Mouse (Mus musculus): Measurements from ENCODE around the gene Ppia. TPM values are rescaled to one million over a fixed set of nuclear protein-coding genes. Genes with fewer than 3 reads are reported as not detected.

The Ppia gene
- polyA plus RNA-seq, 1 experiment from 2014 or later, result 4,913 TPM

DNA sequence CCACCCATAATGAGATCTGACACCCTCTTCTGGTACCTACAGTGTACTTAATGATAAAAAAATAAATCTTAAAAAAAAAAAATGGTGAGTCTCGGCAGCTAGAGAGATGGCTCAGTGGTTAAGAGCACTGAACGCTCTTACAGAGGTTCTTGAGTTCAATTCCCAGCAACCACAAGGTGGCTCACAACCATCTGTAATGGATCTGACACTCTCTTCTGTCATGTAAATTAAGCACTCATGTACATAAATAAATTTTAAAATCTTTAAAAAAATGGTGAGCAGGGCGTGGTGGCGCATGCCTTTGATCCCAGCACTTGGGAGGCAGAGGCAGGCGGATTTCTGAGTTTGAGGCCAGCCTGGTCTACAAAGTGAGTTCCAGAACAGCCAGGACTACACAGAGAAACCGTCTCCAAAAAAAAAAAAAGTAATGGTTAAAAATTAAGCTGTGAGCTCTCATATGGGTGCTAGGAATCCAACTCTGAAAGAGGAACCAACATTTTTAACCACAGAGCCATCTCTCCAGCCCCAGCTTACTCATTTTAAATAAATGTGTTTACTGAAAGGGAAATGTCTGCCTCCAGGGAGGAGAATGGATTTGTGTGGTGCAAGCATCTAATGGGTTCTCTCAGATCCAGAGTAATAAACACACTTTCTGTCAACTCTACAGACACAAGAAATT, 48.1 kb downstream of the Ppia start:
- Histone ChIP-seq H3K4me1 (replicated peaks; ENCODE audit: control insufficient read depth, insufficient read depth, low read length) (no peaks in the 10 kb centered on the region), H3K27me3 (ENCODE audit: control insufficient read depth, insufficient read depth, low read length) (no peaks in the 10 kb centered on the region), H3K9me3 (ENCODE audit: control insufficient read depth, low read length) (no peaks in the 10 kb centered on the region), H3K9ac (ENCODE audit: low read length) (no peak overlapping the region), H3K27ac (ENCODE audit: low read depth, low read length) (no peak overlapping the region), H3K4me2 (ENCODE audit: low read depth, low read length, severe bottlenecking) (no peak overlapping the region), H3K4me3 (ENCODE audit: low read depth, low read length) (no peak overlapping the region), H3K36me3 (ENCODE audit: control insufficient read depth, insufficient read depth, low read length) (peaks cover 3% of the 10 kb centered on the region; the same call in 1 of the 2 replicates)
- DNase-seq (ENCODE audit: low spot score) (no peak), ATAC-seq (replicated peaks; ENCODE audit: low FRiP score) (no peak)
- WGBS, result 88% methylated on average over 6 of the region's 6 CpGs

DNA sequence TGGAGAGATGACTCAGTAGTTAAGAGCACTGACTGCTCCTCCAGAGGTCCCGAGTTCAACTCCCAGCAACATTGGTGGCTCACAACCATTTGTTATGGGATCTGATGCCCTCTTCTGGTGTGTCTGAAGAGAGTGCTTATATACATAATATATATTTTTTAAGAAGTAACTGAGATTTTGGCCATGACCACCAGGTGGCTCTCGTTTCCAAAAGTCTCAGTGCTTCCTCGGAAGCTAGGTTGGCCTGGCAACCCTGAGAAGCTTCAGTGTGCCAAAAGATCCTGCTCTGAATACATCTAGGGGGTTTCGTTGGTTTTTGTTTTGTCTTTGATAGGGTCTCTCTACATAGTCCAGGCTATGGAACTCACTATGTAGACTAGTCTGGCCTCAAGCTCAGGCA, 49.9 kb downstream of the Ppia start:
- H3K4me2 ChIP-seq (ENCODE audit: low read depth, low read length, severe bottlenecking), result no peak overlapping the region
- H3K4me1 ChIP-seq (replicated peaks; ENCODE audit: control insufficient read depth, insufficient read depth, low read length), result 0 out of 2 replicates have a peak, but pooled peaks cover 1% of the 10 kb centered on the region
- WGBS, result 43% methylated on average over 4 of the region's 4 CpGs
- H3K27me3 ChIP-seq (ENCODE audit: control insufficient read depth, insufficient read depth, low read length), result no peaks in the 10 kb centered on the region
- no peaks in the 10 kb centered on the region for H3K9me3 ChIP-seq (ENCODE audit: control insufficient read depth, low read length)
- no peak overlapping the region for H3K27ac ChIP-seq (ENCODE audit: low read depth, low read length)
- peaks cover 3% of the 10 kb centered on the region; the same call in 1 of the 2 replicates for H3K36me3 ChIP-seq (ENCODE audit: control insufficient read depth, insufficient read depth, low read length)
- no peak overlapping the region for H3K9ac ChIP-seq (ENCODE audit: low read length)
- ATAC-seq (replicated peaks; ENCODE audit: low FRiP score) (peak; percentile 36; the same call in 1 of the 2 replicates), DNase-seq (ENCODE audit: low spot score) (peak; percentile 69)
- H3K4me3 ChIP-seq (ENCODE audit: low read depth, low read length), result no peak overlapping the region

DNA sequence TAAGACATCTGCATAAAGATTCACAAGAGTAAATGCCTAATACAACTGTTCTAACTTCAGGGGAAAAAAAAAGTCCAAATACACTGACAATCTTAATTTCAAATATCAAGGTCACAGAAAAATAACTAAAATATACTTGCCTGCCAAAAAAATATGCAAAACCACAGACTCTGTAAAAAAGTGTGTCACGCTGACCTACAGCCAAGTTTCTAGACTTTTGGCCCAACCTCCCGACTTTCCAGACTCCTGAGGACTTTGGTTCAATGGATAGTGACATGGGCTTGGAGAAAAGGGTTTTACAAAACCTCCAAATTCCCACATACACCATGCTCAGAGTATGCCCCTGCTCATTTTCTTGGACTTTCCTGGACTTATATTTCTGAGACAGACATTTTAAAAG, 53.3 kb downstream of the Ppia start:
- no peak overlapping the region for H3K9ac ChIP-seq (ENCODE audit: low read length)
- no peaks in the 10 kb centered on the region for H3K9me3 ChIP-seq (ENCODE audit: control insufficient read depth, low read length)
- peaks cover 12% of the 10 kb centered on the region; the same call in 1 of the 2 replicates for H3K4me1 ChIP-seq (replicated peaks; ENCODE audit: control insufficient read depth, insufficient read depth, low read length)
- 92% methylated on average over 2 of the region's 2 CpGs for WGBS
- ATAC-seq (replicated peaks; ENCODE audit: low FRiP score) (no peak), DNase-seq (ENCODE audit: low spot score) (no peak)
- no peak overlapping the region for H3K4me3 ChIP-seq (ENCODE audit: low read depth, low read length)
- H3K36me3 ChIP-seq (ENCODE audit: control insufficient read depth, insufficient read depth, low read length), result peaks cover 3% of the 10 kb centered on the region; the same call in 1 of the 2 replicates
- H3K27ac ChIP-seq (ENCODE audit: low read depth, low read length), result no peak overlapping the region
- no peaks in the 10 kb centered on the region for H3K27me3 ChIP-seq (ENCODE audit: control insufficient read depth, insufficient read depth, low read length)
- H3K4me2 ChIP-seq (ENCODE audit: low read depth, low read length, severe bottlenecking), result no peak overlapping the region

Small RNA genes lying within 50 kb of the gene (microRNA-seq; reads per million reads assigned to microRNA genes)
- 4.2 reads per million for gene Mir7651 (ENCODE audit: insufficient number of aligned reads)

Other genes starting within 250 kb of the Ppia start
- gene A730071L15Rik, start 215.4 kb upstream of the Ppia start, polyA plus RNA-seq (2014; fragmentation: Nextera tagmentation; extraction: Ambion mirVana), result 0.55 and 0.72 TPM in 2 replicates
- 47.9 and 55.1 TPM in 2 replicates for gene Nudcd3, start 215.0 kb upstream of the Ppia start, polyA plus RNA-seq (2014; fragmentation: Nextera tagmentation; extraction: Ambion mirVana)
- gene Npc1l1, start 185.3 kb upstream of the Ppia start, polyA plus RNA-seq (2014; fragmentation: Nextera tagmentation; extraction: Ambion mirVana), result not detected in 2 replicates
- gene Ddx56, start 147.7 kb upstream of the Ppia start, polyA plus RNA-seq (2014; fragmentation: Nextera tagmentation; extraction: Ambion mirVana), result 104 and 110 TPM in 2 replicates
- gene Tmed4, start 140.6 kb upstream of the Ppia start, polyA plus RNA-seq (2014; fragmentation: Nextera tagmentation; extraction: Ambion mirVana), result 135 and 144 TPM in 2 replicates
- 105 and 109 TPM in 2 replicates for gene Ogdh, start 123.8 kb upstream of the Ppia start, polyA plus RNA-seq (2014; fragmentation: Nextera tagmentation; extraction: Ambion mirVana)
- 22.3 and 28.9 TPM in 2 replicates for gene Zmiz2, start 26.4 kb upstream of the Ppia start, polyA plus RNA-seq (2014; fragmentation: Nextera tagmentation; extraction: Ambion mirVana)
- 962 and 982 TPM in 2 replicates for gene H2afv, start 29.0 kb downstream of the Ppia start, polyA plus RNA-seq (2014; fragmentation: Nextera tagmentation; extraction: Ambion mirVana)
- gene Purb, start 60.5 kb downstream of the Ppia start, polyA plus RNA-seq (2014; fragmentation: Nextera tagmentation; extraction: Ambion mirVana), result 14.0 and 15.0 TPM in 2 replicates
- gene Myo1g, start 105.5 kb downstream of the Ppia start, polyA plus RNA-seq (2014; fragmentation: Nextera tagmentation; extraction: Ambion mirVana), result 0.16 and 0.63 TPM in 2 replicates
- 90.8 and 97.2 TPM in 2 replicates for gene Ccm2, start 131.4 kb downstream of the Ppia start, polyA plus RNA-seq (2014; fragmentation: Nextera tagmentation; extraction: Ambion mirVana)
- 28.4 and 29.3 TPM in 2 replicates for gene Nacad, start 190.6 kb downstream of the Ppia start, polyA plus RNA-seq (2014; fragmentation: Nextera tagmentation; extraction: Ambion mirVana)
- 53.0 TPM in 2 replicates for gene Tbrg4, start 210.6 kb downstream of the Ppia start, polyA plus RNA-seq (2014; fragmentation: Nextera tagmentation; extraction: Ambion mirVana)
- gene Wap, start 223.2 kb downstream of the Ppia start, polyA plus RNA-seq (2014; fragmentation: Nextera tagmentation; extraction: Ambion mirVana), result not detected in 2 replicates
- 3.5 and 3.9 TPM in 2 replicates for gene Ramp3, start 243.1 kb downstream of the Ppia start, polyA plus RNA-seq (2014; fragmentation: Nextera tagmentation; extraction: Ambion mirVana)

Measured in forebrain, embryonic 11.5 days (tissue).